Mouse (Mus musculus): ENCODE data around the gene Clp1. TPM values are rescaled to one million over a fixed set of nuclear protein-coding genes. Genes with fewer than 3 reads are reported as not detected.
A peak's percentile ranks its signal among the peaks of the same experiment; 100 is the strongest.
"Not testable (repeated sequence)": the region's sequence is repeated elsewhere in the genome, so short reads cannot be mapped to it uniquely, and the experiment has no call there.

Clp1 gene
- polyA plus RNA-seq, 1 experiment from 2014 or later: 35.9 TPM

DNA sequence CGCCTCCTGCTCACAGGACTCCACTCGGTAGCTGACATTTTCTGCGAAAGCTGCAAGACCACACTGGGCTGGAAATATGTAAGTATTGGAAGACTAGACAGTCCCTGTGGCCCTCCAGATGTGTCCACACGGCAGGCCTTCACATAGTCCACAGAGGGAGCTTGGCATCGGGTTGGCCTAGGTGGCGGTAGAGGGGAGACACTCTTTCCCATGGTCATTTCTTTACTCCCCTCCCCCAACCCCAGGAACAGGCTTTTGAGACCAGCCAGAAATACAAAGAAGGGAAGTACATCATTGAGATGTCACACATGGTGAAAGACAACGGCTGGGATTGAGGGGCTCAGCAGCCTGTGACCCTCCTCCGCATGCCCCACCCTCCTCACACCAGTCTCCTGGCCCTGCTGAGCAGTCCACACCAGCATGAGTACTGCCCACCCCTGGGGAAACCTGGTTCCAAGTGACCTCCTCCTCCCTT lies 10.3 kb upstream of the Clp1 start:
- WGBS: 4% methylated on average over 8 of the region's 8 CpGs
- ATAC-seq: no peak
- H3K9me3 ChIP-seq (replicated peaks): no peaks in the 10 kb centered on the region
- H3K27me3 ChIP-seq: no peaks in the 10 kb centered on the region
- H3K4me1 ChIP-seq: peaks cover 87% of the 10 kb centered on the region
- H3K27ac ChIP-seq: peak overlapping the region; percentile 55; the same call in 1 of the 2 replicates
- 0 out of 2 replicates have a peak overlapping the region, but pooled peaks have one; percentile 4 for H3K4me3 ChIP-seq
- H3K4me2 ChIP-seq: peak overlapping the region; percentile 78
- H3K9ac ChIP-seq: 0 out of 2 replicates have a peak overlapping the region, but pooled peaks have one; percentile 27
- H3K36me3 ChIP-seq (ENCODE audit: poor library complexity, severe bottlenecking): peaks cover 7% of the 10 kb centered on the region; the same call in 1 of the 2 replicates

DNA sequence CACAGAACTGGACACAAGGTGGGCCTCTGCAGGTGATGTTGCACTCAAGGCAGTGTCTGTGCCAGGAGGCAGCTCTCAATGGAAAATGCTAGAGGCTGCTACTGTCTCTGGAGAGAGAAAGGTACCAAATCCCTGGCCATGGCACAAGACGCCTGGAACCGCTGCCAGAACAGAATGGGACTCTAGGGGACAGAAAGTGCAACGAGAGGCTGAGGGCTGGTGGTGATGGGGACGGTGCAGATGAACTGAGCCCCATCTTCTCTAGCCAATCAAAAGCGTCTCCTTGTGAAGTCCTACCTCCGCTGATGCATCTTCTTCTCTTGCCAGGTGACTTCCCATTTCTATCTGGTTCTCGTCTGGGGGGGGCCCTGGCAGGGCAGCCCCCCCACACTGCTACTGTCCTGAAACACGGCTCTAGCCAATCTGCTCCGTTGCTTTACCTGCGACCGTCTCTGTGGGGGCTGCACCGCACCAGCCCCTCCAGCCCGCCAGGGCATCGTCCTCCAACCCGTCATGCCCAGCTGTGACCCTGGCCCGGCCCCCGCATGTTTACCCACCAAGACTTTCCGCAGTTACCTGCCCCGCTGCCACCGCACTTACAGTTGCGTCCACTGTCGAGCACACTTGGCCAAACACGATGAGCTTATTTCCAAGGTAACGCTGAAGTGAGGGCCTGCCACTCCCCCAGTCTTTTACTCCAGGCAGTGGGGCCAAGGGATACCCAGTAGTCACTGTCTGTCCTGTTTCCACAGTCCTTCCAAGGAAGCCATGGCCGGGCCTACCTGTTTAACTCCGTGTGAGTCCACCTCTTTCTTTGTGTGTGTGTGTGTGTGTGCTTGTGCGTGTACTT lies 9.4 kb upstream of the Clp1 start:
- WGBS: 4% methylated on average over 27 of the region's 27 CpGs
- no peak for ATAC-seq
- Histone ChIP-seq H3K4me3 (peak overlapping the region; percentile 57), H3K4me2 (peak overlapping the region; percentile 78), H3K27me3 (no peaks in the 10 kb centered on the region), H3K36me3 (ENCODE audit: poor library complexity, severe bottlenecking) (peaks cover 7% of the 10 kb centered on the region; the same call in 1 of the 2 replicates), H3K9me3 (replicated peaks) (no peaks in the 10 kb centered on the region), H3K4me1 (peaks cover 77% of the 10 kb centered on the region), H3K9ac (peak overlapping the region; percentile 82), H3K27ac (no peak overlapping the region)

DNA sequence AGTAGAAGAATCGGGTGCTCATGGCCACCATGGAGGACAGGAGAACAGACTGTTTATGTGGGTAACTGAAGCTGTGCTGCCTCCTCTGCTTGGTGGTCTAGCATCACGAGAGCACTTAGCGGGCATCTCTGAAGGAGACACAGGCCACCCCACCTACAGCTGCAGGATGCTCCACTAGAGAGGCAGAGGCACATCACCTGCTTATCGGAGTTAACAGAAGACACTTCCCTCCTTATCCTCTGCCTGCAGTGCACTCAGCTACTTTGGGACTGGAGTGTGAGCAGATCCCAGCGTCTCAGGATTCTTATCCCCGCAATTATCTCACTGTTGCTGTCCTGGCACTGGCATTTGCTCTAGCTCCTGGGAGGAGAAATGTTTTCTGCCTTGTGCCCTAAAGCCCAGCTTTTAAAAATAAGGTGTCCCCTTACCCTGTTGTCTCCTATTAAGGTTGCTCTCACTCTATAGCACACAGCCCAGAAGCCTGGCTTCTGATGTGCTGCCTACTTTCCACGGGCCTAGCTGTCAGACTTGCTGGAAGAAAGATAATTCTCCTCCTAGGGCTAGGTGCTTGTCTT lies 8.3 kb upstream of the Clp1 start:
- H3K36me3 ChIP-seq (ENCODE audit: poor library complexity, severe bottlenecking): no peaks in the 10 kb centered on the region
- H3K4me2 ChIP-seq: peak overlapping the region; percentile 78
- no peaks in the 10 kb centered on the region for H3K9me3 ChIP-seq (replicated peaks)
- ATAC-seq: no peak
- H3K27ac ChIP-seq: peak overlapping the region; percentile 79; the same call in 1 of the 2 replicates
- H3K4me1 ChIP-seq: peaks cover 66% of the 10 kb centered on the region
- peak overlapping the region; percentile 82 for H3K9ac ChIP-seq
- H3K4me3 ChIP-seq: peak overlapping the region; percentile 57
- 20% methylated on average over 7 of the region's 7 CpGs for WGBS
- no peaks in the 10 kb centered on the region for H3K27me3 ChIP-seq

- 0% methylated on average over 2 of the region's 2 CpGs for WGBS
- ATAC-seq: no peak
Measured at GRCm38 (mm10) chr2:84734919-84735318, 7.8 kb upstream of the Clp1 start.

GRCm38 (mm10) chr2:84734351-84734864 lies 7.3 kb upstream of the Clp1 start:
- peak; percentile 60 for ATAC-seq
- H3K4me3 ChIP-seq: peak overlapping the region; percentile 57
- H3K27ac ChIP-seq: peak overlapping the region; percentile 79
- H3K9me3 ChIP-seq (replicated peaks): no peaks in the 10 kb centered on the region
- H3K4me1 ChIP-seq: peaks cover 56% of the 10 kb centered on the region
- peak overlapping the region; percentile 78 for H3K4me2 ChIP-seq
- WGBS: under 1% methylated on average over 11 of the region's 11 CpGs
- H3K9ac ChIP-seq: peak overlapping the region; percentile 82
- no peaks in the 10 kb centered on the region for H3K36me3 ChIP-seq (ENCODE audit: poor library complexity, severe bottlenecking)
- no peaks in the 10 kb centered on the region for H3K27me3 ChIP-seq

More at GRCm38 (mm10) chr2:84734919-84735318, 7.8 kb upstream of the Clp1 start:
- peak overlapping the region; percentile 82 for H3K9ac ChIP-seq
- no peaks in the 10 kb centered on the region for H3K36me3 ChIP-seq (ENCODE audit: poor library complexity, severe bottlenecking)
- H3K27me3 ChIP-seq: no peaks in the 10 kb centered on the region
- peak overlapping the region; percentile 79 for H3K27ac ChIP-seq
- H3K9me3 ChIP-seq (replicated peaks): no peaks in the 10 kb centered on the region
- H3K4me1 ChIP-seq: peaks cover 61% of the 10 kb centered on the region
- peak overlapping the region; percentile 78 for H3K4me2 ChIP-seq
- peak overlapping the region; percentile 57 for H3K4me3 ChIP-seq

DNA sequence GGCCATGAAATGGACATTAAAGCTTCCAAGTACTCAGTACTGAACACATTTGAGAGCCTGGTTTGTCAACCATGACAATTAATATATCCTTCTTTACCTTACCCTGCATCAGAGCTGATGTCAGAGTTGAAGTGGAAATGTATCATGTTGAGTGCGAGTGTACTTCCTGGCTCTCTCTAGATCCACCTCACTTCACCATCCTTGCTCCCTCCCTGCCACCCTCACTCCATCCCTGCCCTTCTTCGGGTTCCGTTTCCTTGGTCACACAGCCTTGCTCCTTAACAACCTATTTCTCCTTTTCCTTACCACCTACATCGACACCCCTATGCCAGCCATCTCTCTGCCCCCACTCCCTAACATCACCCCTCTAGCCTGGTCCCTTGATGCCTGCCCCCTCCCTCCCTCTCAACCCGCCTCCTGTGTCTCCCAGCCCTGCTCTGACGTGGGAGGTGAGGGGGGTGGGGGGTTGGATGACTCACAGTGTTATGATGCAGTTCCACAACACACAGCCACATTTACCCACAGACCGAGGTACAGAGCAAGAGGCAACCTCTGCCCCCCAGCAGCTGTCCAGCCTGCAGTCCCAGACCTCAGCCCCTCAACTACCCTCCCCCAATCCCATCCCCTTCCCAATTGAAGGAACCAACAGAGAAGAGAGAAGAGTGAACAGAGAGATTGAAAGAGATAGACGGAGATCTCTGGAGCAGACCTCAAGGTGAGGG lies 6.6 kb upstream of the Clp1 start, which contains the start of gene Ypel4:
Gene Ypel4 (plus strand): TSS at position 480 of the 722 bp plus-strand sequence.
- 7% methylated on average over 8 of the region's 8 CpGs for WGBS

GRCm38 (mm10) chr2:84732394-84732793 lies 5.2 kb upstream of the Clp1 start:
- no peak overlapping the region for H3K4me2 ChIP-seq
- no peak for ATAC-seq
- H3K9me3 ChIP-seq (replicated peaks): no peaks in the 10 kb centered on the region
- no peak overlapping the region for H3K9ac ChIP-seq
- no peak overlapping the region for H3K4me3 ChIP-seq
- no peaks in the 10 kb centered on the region for H3K36me3 ChIP-seq (ENCODE audit: poor library complexity, severe bottlenecking)
- H3K4me1 ChIP-seq: peaks cover 39% of the 10 kb centered on the region
- no peaks in the 10 kb centered on the region for H3K27me3 ChIP-seq
- no peak overlapping the region for H3K27ac ChIP-seq
- 92% methylated on average over 1 of the region's 1 CpGs for WGBS

More for the DNA sequence above, 6.6 kb upstream of the Clp1 start, which contains the start of gene Ypel4:
- Histone ChIP-seq H3K4me3 (peak within 1 kb of the TSS; percentile 57), H3K27me3 (no peaks in the 10 kb centered on the region), H3K9me3 (replicated peaks) (no peaks in the 10 kb centered on the region), H3K4me1 (peaks cover 52% of the 10 kb centered on the region), H3K9ac (peak within 1 kb of the TSS; percentile 82), H3K27ac (peak within 1 kb of the TSS; percentile 79), H3K36me3 (ENCODE audit: poor library complexity, severe bottlenecking) (no peaks in the 10 kb centered on the region), H3K4me2 (peak within 1 kb of the TSS; percentile 78)
- peak; percentile 75 for ATAC-seq

- Histone ChIP-seq H3K4me3 (no peak overlapping the region), H3K4me2 (no peak overlapping the region), H3K36me3 (ENCODE audit: poor library complexity, severe bottlenecking) (no peaks in the 10 kb centered on the region), H3K9ac (no peak overlapping the region), H3K27me3 (no peaks in the 10 kb centered on the region), H3K9me3 (replicated peaks) (no peaks in the 10 kb centered on the region), H3K4me1 (peaks cover 32% of the 10 kb centered on the region), H3K27ac (no peak overlapping the region)
- ATAC-seq: no peak
- 80% methylated on average over 3 of the region's 3 CpGs for WGBS
Measured at GRCm38 (mm10) chr2:84731206-84731605, 4.1 kb upstream of the Clp1 start.

- H3K36me3 ChIP-seq (ENCODE audit: poor library complexity, severe bottlenecking): peaks cover 25% of the 10 kb centered on the region
- not testable (repeated sequence) for H3K4me3 ChIP-seq; H3K27me3 ChIP-seq; H3K9ac ChIP-seq; H3K4me2 ChIP-seq; H3K9me3 ChIP-seq (replicated peaks); H3K27ac ChIP-seq; ATAC-seq
- H3K4me1 ChIP-seq: peaks cover 30% of the 10 kb centered on the region
- WGBS: 88% methylated on average over 5 of the region's 5 CpGs
Measured at GRCm38 (mm10) chr2:84728191-84728590, 1.0 kb upstream of the Clp1 start.

- WGBS: 4% methylated on average over 9 of the region's 9 CpGs
- Histone ChIP-seq H3K36me3 (ENCODE audit: poor library complexity, severe bottlenecking) (peaks cover 37% of the 10 kb centered on the region), H3K27me3 (no peaks in the 10 kb centered on the region), H3K4me1 (peaks cover 29% of the 10 kb centered on the region), H3K27ac (0 out of 2 replicates have a peak overlapping the region, but pooled peaks have one; percentile 60), H3K4me3 (peak overlapping the region; percentile 56), H3K4me2 (peak overlapping the region; percentile 84), H3K9ac (peak overlapping the region; percentile 65), H3K9me3 (replicated peaks) (no peaks in the 10 kb centered on the region)
- ATAC-seq: peak; percentile 4
Measured at GRCm38 (mm10) chr2:84726716-84727115, 434 bp downstream of the Clp1 start.

GRCm38 (mm10) chr2:84725770-84726169 lies 1.4 kb downstream of the Clp1 start:
- H3K36me3 ChIP-seq (ENCODE audit: poor library complexity, severe bottlenecking): peaks cover 42% of the 10 kb centered on the region
- no peaks in the 10 kb centered on the region for H3K27me3 ChIP-seq
- H3K4me1 ChIP-seq: peaks cover 29% of the 10 kb centered on the region
- H3K4me3 ChIP-seq: peak overlapping the region; percentile 56
- H3K9ac ChIP-seq: no peak overlapping the region
- ATAC-seq: no peak
- H3K27ac ChIP-seq: no peak overlapping the region
- H3K4me2 ChIP-seq: peak overlapping the region; percentile 84
- 92% methylated on average over 10 of the region's 10 CpGs for WGBS
- no peaks in the 10 kb centered on the region for H3K9me3 ChIP-seq (replicated peaks)

All from forebrain, embryonic 13.5 days (tissue).